Mouse (Mus musculus): ENCODE measurements around the gene Arl6ip6.

The Arl6ip6 gene

DNA sequence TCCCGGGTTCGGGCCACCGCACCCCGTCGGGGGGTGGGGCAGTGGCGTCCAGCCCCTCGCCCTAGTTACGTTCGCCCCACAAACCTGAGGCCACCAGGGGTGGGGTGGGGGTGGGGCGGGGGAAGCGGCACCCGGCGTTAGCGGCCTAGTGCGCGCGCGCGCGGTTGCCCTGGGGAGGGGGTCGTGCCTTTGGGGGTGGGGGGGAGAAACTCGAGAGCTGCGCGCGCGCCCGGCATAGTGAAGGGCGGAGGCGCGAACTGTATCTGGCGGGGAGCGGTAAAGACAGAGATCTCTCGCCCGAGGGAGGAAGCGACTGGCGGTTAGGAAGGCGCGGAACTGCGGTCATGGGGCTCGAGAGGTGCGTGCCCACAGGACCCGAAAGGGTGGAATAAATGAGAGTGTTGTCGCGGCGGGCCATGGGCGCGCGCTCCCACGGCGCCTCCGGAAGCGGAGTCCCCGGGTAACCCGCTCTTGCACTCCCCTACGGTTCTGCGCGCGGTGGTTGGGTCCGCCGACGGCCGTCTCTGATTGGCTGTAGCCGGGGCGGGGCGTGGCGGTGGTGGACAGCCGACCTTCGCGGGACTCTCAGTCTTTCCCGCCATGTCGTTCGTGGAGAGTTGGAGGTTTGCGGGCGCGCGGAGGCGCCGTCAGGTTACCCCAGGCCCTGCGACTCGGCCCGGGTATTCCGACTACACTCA is at the start of gene Arl6ip6:
Gene Arl6ip6, plus strand, starts transcription at position 204 of the 698 bp plus-strand sequence.
- peak; percentile 85 for DNase-seq (ENCODE audit: low read depth)

DNA sequence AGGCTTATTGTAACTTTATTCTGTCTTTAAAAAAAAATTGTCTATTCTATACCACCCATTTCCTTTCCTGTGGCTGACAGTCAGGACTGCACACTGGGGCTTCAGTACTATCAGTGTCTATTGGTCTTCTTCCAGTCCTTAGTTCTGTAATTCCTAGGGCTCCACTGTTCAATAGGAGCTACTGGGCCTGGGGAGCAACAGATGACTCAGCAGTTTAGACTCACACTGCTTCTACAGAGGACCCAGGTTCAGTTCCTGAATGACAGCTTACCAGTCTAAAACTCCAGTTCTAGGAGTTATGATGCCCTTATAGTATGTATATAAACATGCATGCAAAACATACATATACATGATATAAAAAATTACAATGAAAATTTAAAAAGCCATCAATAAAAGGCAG is 44.7 kb upstream of the Arl6ip6 start:
- DNase-seq (ENCODE audit: low read depth) = no peak

DNA sequence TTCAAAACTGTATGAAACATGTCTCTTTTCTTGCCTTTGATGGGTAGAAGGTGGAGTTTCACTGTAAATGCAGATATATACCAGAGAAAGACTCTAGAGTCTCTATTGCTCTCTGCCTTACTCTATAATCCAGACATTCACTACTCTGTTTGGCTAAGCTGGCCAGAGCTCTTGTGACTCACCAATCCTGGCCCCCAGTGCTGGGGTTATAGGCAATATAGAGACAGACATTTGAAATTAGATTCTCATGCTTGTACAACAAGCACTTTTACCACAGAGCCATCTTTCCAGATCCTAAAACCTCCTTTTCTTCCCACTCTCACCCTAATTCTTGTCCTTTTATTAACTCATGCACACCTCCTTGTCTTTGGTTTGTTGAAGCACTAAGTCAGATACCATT is 17.6 kb upstream of the Arl6ip6 start:
- no peak for DNase-seq (ENCODE audit: low read depth)

DNA sequence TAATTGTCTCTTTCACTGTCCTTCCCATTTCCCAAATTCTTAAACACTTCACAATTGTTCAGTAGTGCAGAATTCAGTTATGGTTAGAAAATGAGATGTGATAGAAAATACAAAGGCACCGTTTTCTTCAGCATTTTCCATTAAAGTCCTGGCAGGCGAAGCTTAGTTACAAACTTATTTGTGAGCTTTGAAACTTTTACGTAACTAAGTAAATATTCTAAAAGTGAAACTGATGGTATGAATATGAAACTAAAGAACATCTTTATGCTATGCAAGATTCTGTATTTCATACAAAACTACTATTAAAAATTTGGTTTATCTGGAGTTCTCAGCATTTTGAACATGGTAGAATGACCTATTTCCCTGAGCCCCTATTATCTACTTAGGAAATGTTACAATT is 12.6 kb upstream of the Arl6ip6 start:
- DNase-seq (ENCODE audit: low read depth) = no peak

DNA sequence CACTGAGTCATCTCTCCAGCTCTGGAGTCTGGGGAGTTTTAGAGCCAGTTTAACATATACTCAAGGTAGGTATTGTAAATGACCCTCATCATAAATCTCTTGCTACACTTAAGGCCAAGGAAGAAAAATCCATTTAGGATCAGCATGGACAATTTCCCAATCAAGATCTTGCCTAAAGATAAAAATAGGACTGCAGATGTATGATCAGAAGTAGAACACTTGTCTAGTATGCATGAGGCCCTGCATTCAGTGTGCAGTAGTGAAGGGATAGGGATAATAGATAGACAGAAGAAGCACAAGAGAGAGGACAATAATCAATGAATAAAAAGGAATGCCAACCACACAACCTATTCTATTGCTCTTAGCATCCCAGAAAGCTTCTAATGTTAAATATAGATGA is 11.7 kb upstream of the Arl6ip6 start:
- no peak for DNase-seq (ENCODE audit: low read depth)

DNA sequence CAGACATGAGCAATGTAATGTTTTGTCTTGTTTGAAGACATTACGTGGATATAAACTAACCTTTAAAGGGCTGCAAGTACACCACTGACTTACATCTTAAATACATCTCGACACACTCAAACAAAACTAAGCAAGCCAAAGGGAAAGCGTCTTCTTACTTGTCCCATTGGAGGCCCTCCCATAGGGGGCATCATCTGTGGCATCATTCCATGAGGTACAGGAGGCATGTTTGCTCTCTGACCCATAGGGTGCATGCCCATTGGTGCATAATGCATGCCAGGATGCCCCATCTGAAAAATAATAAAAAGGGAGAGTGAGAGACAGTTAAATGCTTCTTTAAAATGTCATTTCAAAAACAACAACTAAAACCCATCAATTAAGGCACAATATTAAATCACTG is 1.7 kb upstream of the Arl6ip6 start:
- no peak for DNase-seq (ENCODE audit: low read depth)

DNA sequence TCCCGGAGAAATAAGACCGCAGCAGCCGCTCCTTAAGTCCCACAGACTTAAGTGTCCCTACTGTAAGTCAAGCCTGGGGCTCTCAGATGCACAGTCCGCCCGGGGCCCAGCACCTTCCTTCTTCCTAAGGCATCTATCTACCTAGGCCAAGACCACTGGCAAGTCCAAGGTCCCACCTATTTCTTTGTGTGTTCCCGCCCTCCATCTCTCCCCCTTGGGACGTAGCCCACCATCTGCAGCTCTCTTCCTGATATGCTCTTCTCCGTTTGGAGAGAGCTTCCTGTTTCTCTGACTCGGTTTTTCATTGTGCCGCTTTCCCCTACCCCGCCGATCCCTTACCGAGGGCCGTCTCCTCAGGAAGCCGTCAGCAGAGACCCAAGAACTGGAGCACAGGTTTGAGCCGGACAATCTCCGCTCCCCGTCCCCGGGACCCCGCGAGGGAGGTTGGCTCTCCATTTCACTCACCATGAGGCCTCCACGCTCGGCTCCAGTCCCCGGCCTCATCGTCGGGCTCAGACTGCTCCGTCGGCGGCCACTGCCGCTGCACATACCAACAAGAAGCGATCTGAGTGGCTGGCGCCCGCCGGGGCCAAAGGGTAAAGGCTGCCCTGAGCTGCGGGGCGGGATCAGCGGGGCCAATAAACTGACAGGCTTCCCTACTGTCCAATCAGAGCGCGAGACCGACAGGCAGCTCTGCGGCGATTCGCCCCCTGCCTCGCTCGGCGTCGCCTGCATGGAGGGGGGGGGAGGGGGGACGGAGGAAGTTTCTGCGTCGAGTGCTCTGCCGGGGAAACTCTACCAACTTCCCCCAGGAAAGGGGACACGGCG is 628 bp upstream of the Arl6ip6 start, which contains the start of gene Prpf40a:
Gene Prpf40a, minus strand, starts transcription at position 601 of the 828 bp plus-strand sequence.
- peak; percentile 94 for DNase-seq (ENCODE audit: low read depth)

DNA sequence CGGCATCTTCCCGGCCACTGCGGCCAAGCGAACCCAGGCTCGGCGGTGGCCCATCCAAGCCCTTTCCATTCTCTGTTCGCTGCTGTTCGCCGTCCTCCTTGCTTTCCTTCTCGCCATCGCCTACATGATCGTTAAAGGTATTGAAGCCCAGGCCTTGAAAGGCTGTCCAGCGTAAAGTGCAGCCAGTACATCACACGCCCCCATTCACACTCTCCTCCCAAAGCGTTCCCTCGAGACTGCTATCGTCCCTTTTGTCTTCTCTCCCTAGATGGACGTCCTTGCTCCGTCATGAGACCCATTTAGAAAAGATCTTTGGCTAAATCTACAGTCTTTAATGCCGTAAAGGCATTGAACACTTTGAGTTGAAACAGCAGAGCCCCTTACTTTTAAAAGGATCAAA is 860 bp downstream of the Arl6ip6 start:
- DNase-seq (ENCODE audit: low read depth) = no peak

DNA sequence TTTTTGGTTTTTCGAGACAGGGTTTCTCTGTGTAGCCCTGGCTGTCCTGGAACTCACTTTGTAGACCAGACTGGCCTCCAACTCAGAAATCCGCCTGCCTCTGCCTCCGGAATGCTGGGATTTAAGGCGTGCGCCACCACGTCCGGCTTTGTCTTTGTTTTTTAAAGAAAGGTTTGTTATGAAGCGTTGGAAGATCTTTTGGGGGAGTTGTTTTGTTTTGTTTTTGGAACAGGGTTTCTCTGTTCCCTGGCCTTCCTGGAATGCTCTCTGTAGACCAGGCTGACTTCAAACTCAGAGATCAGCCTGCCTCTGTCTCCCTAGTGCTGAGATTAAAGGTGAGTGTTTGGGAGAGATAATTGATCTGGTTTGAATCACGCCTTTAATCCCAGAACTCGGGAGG is 4.9 kb downstream of the Arl6ip6 start:
- no peak for DNase-seq (ENCODE audit: low read depth)

DNA sequence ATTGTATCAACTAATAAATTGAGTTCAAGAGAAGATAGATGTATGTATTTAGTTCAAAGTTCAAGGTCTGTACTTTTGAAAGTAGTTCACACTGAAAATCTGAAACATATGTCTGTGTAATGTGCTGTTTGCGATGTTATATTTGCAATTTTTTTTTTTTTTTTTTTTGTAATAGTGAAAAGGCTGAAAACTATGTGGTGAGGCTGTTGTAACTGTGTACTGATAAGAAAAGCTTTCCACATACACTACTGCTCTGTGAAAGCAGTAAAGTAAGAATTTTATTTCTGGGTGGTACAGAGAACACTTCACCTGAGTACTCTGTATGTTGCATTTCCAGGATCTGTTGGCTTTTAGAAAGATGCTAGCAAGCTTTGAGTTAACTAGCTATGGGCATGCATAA is 7.7 kb downstream of the Arl6ip6 start:
- no peak for DNase-seq (ENCODE audit: low read depth)

DNA sequence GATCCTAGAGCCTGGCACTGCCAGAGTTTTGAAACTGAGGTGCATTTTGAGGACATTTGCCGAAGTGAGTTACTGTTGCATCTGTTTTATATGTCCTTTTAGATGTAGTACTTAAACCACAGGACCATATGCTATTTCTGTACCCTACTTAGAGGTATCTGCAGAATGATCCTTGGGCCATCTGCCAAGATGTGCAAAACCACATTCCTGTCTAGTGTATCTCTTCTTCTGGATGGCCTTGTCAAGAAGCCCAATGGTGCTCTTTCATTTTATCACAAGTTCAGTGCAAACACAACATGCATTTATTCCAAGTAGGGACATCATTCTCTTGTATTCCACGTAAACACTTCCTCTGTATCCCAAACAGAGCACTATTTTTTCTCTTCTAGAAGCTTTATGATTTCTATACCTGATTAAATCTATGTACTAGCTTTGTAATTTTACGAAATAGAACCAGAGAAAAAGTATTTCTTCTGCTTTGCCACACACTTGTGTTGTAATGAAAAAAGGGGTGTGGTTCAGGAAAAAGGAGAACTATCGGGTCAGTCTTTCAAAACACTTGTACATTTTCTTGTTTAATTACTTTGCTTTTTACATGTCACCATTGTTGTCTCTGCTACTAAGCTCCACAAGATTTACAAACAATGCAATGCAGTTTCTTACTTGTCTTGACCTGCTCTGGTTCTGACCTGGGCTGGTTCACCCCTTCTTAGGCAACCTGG is 8.8 kb downstream of the Arl6ip6 start:
- no peak for DNase-seq (ENCODE audit: low read depth)

DNA sequence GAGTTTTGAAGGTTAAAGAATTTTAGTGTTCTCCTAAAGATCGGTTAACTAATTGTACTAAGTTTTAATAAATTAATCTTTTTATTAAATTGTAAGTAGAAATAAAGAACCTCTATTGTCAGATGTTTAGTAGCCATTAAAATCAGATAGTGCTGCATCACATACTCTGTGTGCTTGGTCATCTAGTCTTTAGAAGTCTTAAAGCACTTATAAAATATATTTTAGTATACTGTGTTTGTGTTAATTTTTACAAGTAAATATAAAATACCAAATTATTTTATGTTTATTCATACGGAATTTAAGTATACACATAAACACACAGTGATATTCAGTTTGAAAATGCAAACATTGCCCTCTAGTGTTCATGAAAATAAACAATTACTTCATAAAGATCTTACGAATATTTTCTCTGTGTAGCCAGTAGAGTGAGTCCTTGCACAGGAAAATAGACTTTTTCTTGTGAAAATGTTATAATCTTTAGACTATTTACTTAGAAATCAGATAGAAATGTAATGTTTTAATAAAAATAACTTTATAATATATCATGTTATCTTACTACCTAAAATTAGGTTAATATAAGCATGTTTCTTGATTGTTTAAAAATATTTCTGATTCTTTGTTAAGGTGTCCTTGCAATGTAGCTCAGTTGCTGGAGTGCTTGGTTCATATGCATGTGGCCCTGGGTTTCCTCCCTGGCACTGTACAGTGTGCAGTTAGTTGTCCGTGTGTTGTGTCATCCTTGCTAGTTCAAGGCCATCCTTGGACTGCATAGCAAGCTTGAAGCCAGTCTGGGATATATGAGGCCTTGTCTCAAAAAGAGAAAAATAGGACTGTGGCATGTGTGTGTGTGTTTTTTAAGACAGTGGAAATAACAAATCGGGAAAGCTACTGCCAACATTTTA is 13.1 kb downstream of the Arl6ip6 start:
- DNase-seq (ENCODE audit: low read depth) = no peak

DNA sequence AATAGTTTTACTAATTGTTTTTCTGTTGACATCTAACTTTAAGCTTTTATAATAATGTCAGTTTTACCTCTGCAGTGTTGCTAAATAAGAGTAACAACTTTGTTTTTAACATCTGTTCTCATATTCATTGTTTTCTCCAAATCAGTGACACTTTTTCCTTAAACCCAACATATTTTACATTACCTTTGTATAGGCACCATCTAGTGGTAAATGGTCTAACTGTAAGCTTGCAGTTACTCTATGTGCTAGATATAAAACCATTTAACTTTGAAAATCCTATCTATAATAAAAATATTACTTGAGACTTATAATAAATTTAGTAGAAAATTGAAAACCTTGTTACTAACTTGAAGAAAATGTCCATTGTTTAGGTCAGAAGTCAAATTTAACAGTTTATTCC is 15.2 kb downstream of the Arl6ip6 start:
- DNase-seq (ENCODE audit: low read depth) = no peak

DNA sequence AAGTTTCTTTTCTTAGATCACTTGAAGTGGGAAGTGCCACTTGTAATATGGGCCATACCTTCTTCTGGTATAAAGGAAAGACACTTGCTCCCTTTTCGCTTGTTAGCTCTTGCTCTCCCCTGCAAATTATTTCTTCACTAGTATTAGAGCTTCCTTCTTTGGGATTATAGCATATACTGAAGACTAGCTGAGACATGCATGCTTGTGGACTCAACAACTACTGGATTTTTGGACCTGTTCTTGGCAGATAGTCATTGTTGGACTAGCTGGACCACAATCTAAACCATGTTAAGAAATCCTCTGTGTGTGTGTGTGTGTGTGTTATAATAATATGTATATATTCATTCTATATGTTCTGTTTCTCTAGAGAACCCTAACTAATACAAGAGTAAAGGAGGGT is 22.0 kb downstream of the Arl6ip6 start:
- DNase-seq (ENCODE audit: low read depth) = no peak

DNA sequence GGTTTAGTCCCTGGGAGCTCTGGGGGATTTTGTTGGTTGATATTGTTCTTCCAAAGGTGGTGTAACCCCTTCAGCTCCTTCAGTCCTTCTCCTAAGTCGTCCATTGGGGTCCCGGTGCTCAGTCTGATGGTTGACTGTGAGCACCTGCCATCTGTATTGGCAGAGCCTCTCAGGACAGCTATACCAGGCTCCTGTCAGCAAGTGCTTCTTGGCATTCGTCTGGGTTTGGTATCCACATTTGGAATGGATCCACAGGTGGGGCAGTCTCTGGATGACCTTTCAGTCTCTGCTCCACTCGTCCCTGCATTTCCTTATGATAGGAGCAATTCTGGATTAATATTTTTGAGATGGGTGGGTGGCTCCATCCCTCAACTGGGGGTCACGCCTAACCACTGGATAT is 30.7 kb downstream of the Arl6ip6 start:
- DNase-seq (ENCODE audit: low read depth) = no peak

DNA sequence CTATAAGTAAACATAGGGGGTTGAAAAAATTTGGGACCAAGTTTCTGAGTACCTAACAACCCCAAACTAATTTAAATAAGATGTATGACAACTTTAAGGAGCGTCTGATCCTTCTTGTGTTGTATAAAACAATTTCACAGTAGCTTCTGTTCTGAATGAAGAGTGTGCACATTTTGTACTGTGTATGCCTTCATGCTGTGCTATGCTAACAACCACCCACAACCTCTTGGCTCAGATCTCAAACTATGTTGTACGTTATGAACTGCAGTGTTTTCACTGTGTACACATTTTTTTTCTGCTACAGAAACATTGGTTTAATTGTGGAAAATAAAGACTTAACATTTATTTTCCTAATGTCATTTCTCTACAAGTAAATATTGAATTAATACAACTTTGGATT is 65.5 kb downstream of the Arl6ip6 start:
- no peak for DNase-seq (ENCODE audit: low read depth)
